Mouse (Mus musculus): ENCODE measurements around the gene Tnfsf12. TPM values are rescaled to one million over a fixed set of nuclear protein-coding genes. Genes with fewer than 3 reads are reported as not detected.

Gene Tnfsf12
- polyA plus RNA-seq, 1 experiment, result 16.3 TPM

GRCm38 (mm10) chr11:69683576-69683975 lies 12.1 kb downstream of the Tnfsf12 start:
- Histone ChIP-seq H3K27ac (ENCODE audit: control insufficient read depth, insufficient read depth, low read length) (no peak overlapping the region), H3K4me3 (ENCODE audit: control insufficient read depth, insufficient read depth, low read length) (no peak overlapping the region), H3K27me3 (ENCODE audit: control insufficient read depth, insufficient read depth, low read length) (no peaks in the 10 kb centered on the region), H3K36me3 (ENCODE audit: control insufficient read depth, insufficient read depth, low read length) (peaks cover under 1% of the 10 kb centered on the region; the same call in 1 of the 2 replicates), H3K4me1 (replicated peaks; ENCODE audit: control insufficient read depth, insufficient read depth, low read length) (peaks cover 6% of the 10 kb centered on the region)
- 93% methylated on average over 7 of the region's 7 CpGs for WGBS
- DNase-seq, result no peak
- TF ChIP-seq POLR2A (IDR thresholded peaks at IDR 0.05; ENCODE audit: control insufficient read depth, extremely low read depth, insufficient read depth, low read length, poor library complexity) (no peak), CTCF (IDR thresholded peaks at IDR 0.05; ENCODE audit: borderline replicate concordance, control insufficient read depth, extremely low read depth, insufficient read depth, low read length, poor library complexity) (no peak)

- no peaks in the 10 kb centered on the region for H3K27me3 ChIP-seq (ENCODE audit: control insufficient read depth, insufficient read depth, low read length)
- peaks cover 7% of the 10 kb centered on the region for H3K36me3 ChIP-seq (ENCODE audit: control insufficient read depth, insufficient read depth, low read length)
- no peak overlapping the region for H3K4me3 ChIP-seq (ENCODE audit: control insufficient read depth, insufficient read depth, low read length)
- WGBS, result 34% methylated on average over 12 of the region's 12 CpGs
- peak; percentile 29; the same call in 1 of the 2 replicates for TF ChIP-seq CTCF (IDR thresholded peaks at IDR 0.05; ENCODE audit: borderline replicate concordance, control insufficient read depth, extremely low read depth, insufficient read depth, low read length, poor library complexity)
- TF ChIP-seq POLR2A (IDR thresholded peaks at IDR 0.05; ENCODE audit: control insufficient read depth, extremely low read depth, insufficient read depth, low read length, poor library complexity), result no peak
- H3K4me1 ChIP-seq (replicated peaks; ENCODE audit: control insufficient read depth, insufficient read depth, low read length), result peaks cover 6% of the 10 kb centered on the region
- DNase-seq, result peak; percentile 88
- H3K27ac ChIP-seq (ENCODE audit: control insufficient read depth, insufficient read depth, low read length), result no peak overlapping the region
These were observed 12.7 kb downstream of the Tnfsf12 start for GRCm38 (mm10) chr11:69682840-69683533.

GRCm38 (mm10) chr11:69682209-69682839 lies 13.3 kb downstream of the Tnfsf12 start:
- H3K36me3 ChIP-seq (ENCODE audit: control insufficient read depth, insufficient read depth, low read length), result peaks cover 12% of the 10 kb centered on the region
- peak overlapping the region; percentile 58 for H3K4me3 ChIP-seq (ENCODE audit: control insufficient read depth, insufficient read depth, low read length)
- DNase-seq, result no peak
- peaks cover 6% of the 10 kb centered on the region for H3K4me1 ChIP-seq (replicated peaks; ENCODE audit: control insufficient read depth, insufficient read depth, low read length)
- WGBS, result 21% methylated on average over 24 of the region's 24 CpGs
- TF ChIP-seq POLR2A (IDR thresholded peaks at IDR 0.05; ENCODE audit: control insufficient read depth, extremely low read depth, insufficient read depth, low read length, poor library complexity) (no peak), CTCF (IDR thresholded peaks at IDR 0.05; ENCODE audit: borderline replicate concordance, control insufficient read depth, extremely low read depth, insufficient read depth, low read length, poor library complexity) (no peak)
- peak overlapping the region; percentile 39 for H3K27ac ChIP-seq (ENCODE audit: control insufficient read depth, insufficient read depth, low read length)
- no peaks in the 10 kb centered on the region for H3K27me3 ChIP-seq (ENCODE audit: control insufficient read depth, insufficient read depth, low read length)

- Histone ChIP-seq H3K36me3 (ENCODE audit: control insufficient read depth, insufficient read depth, low read length) (peaks cover 12% of the 10 kb centered on the region), H3K27me3 (ENCODE audit: control insufficient read depth, insufficient read depth, low read length) (no peaks in the 10 kb centered on the region), H3K27ac (ENCODE audit: control insufficient read depth, insufficient read depth, low read length) (peak within 1 kb of the TSS; percentile 39), H3K4me3 (ENCODE audit: control insufficient read depth, insufficient read depth, low read length) (peak within 1 kb of the TSS; percentile 58), H3K4me1 (replicated peaks; ENCODE audit: control insufficient read depth, insufficient read depth, low read length) (peaks cover 7% of the 10 kb centered on the region)
- DNase-seq, result peak; percentile 97
- TF ChIP-seq POLR2A (IDR thresholded peaks at IDR 0.05; ENCODE audit: control insufficient read depth, extremely low read depth, insufficient read depth, low read length, poor library complexity) (peak; percentile 53; the same call in 1 of the 2 replicates), CTCF (IDR thresholded peaks at IDR 0.05; ENCODE audit: borderline replicate concordance, control insufficient read depth, extremely low read depth, insufficient read depth, low read length, poor library complexity) (0 out of 2 replicates have a peak, but pooled peaks have one; percentile 22)
- under 1% methylated on average over 80 of the region's 80 CpGs for WGBS
These were observed 14.1 kb downstream of the Tnfsf12 start, which contains the start of gene Senp3 for GRCm38 (mm10) chr11:69681314-69682208. TSS of gene Senp3 (minus strand) at chr11:69682084.

- 94% methylated on average over 30 of the region's 30 CpGs for WGBS
- TF ChIP-seq POLR2A (IDR thresholded peaks at IDR 0.05; ENCODE audit: control insufficient read depth, extremely low read depth, insufficient read depth, low read length, poor library complexity) (no peak), CTCF (IDR thresholded peaks at IDR 0.05; ENCODE audit: borderline replicate concordance, control insufficient read depth, extremely low read depth, insufficient read depth, low read length, poor library complexity) (no peak)
- Histone ChIP-seq H3K4me3 (ENCODE audit: control insufficient read depth, insufficient read depth, low read length) (no peak overlapping the region), H3K4me1 (replicated peaks; ENCODE audit: control insufficient read depth, insufficient read depth, low read length) (peaks cover 9% of the 10 kb centered on the region), H3K27me3 (ENCODE audit: control insufficient read depth, insufficient read depth, low read length) (no peaks in the 10 kb centered on the region), H3K27ac (ENCODE audit: control insufficient read depth, insufficient read depth, low read length) (no peak overlapping the region), H3K36me3 (ENCODE audit: control insufficient read depth, insufficient read depth, low read length) (peaks cover 16% of the 10 kb centered on the region)
- DNase-seq, result no peak
These were observed 15.4 kb downstream of the Tnfsf12 start for GRCm38 (mm10) chr11:69680136-69680855.
